Mouse (Mus musculus): ENCODE data around the gene Hist4h4.
"Not testable (repeated sequence)": the region's sequence is repeated elsewhere in the genome, so short reads cannot be mapped to it uniquely, and the experiment has no call there.

The Hist4h4 gene

GRCm38 (mm10) chr6:136813117-136813516 lies 8.9 kb upstream of the Hist4h4 start:
- peak; percentile 44 to 53 for DNase-seq

GRCm38 (mm10) chr6:136811196-136811595 lies 7.0 kb upstream of the Hist4h4 start:
- DNase-seq, result no peak

- no peak for DNase-seq
These were observed 5.5 kb upstream of the Hist4h4 start for GRCm38 (mm10) chr6:136809673-136810072.

- peak; percentile 76 to 80 for DNase-seq
These were observed 4.9 kb upstream of the Hist4h4 start for GRCm38 (mm10) chr6:136809077-136809476.

GRCm38 (mm10) chr6:136808631-136809046 lies 4.4 kb upstream of the Hist4h4 start:
- DNase-seq, result peak in 1 of 2 experiments; percentile 54

GRCm38 (mm10) chr6:136808014-136808417 lies 3.8 kb upstream of the Hist4h4 start, which contains the start of gene H2afj:
Gene H2afj, plus strand, starts transcription at chr6:136808244.
- DNase-seq, result peak; percentile 99

GRCm38 (mm10) chr6:136807395-136808013 lies 3.3 kb upstream of the Hist4h4 start:
- no peak for DNase-seq

GRCm38 (mm10) chr6:136806819-136807218 lies 2.6 kb upstream of the Hist4h4 start:
- DNase-seq, result peak; percentile 60 to 66

GRCm38 (mm10) chr6:136805409-136805775 lies 1.2 kb upstream of the Hist4h4 start:
- no peak for DNase-seq

- DNase-seq, result no peak
These were observed 642 bp upstream of the Hist4h4 start for GRCm38 (mm10) chr6:136804705-136805408.

- DNase-seq, result no peak
These were observed 999 bp downstream of the Hist4h4 start for GRCm38 (mm10) chr6:136803093-136803738.

- DNase-seq, result no peak
These were observed 2.9 kb downstream of the Hist4h4 start for GRCm38 (mm10) chr6:136801274-136801673.

- no peak for DNase-seq
These were observed 3.5 kb downstream of the Hist4h4 start for GRCm38 (mm10) chr6:136800710-136801109.

- not testable (repeated sequence) for DNase-seq
These were observed 6.1 kb downstream of the Hist4h4 start for GRCm38 (mm10) chr6:136797874-136798693.

GRCm38 (mm10) chr6:136795850-136796249 lies 8.4 kb downstream of the Hist4h4 start:
- DNase-seq, result no peak

- no peak for DNase-seq
These were observed 9.1 kb downstream of the Hist4h4 start for GRCm38 (mm10) chr6:136795110-136795509.

GRCm38 (mm10) chr6:136793831-136794525 lies 10.2 kb downstream of the Hist4h4 start:
- DNase-seq, result no peak

GRCm38 (mm10) chr6:136792884-136793758 lies 11.1 kb downstream of the Hist4h4 start:
- DNase-seq, result no peak

GRCm38 (mm10) chr6:136789391-136789971 lies 14.7 kb downstream of the Hist4h4 start:
- DNase-seq, result peak; percentile 79 to 91

- DNase-seq, result no peak
These were observed 21.5 kb downstream of the Hist4h4 start for GRCm38 (mm10) chr6:136782761-136783160.

GRCm38 (mm10) chr6:136782146-136782545 lies 22.1 kb downstream of the Hist4h4 start:
- no peak for DNase-seq
